ENCODE assay signal across 10 mouse cellular contexts in genomic region chr8:109917277-109917676, GRCm38 (mm10). TPM values are rescaled to one million over a fixed set of nuclear protein-coding genes. Genes with fewer than 3 reads are reported as not detected.
DNase-seq lines count a peak whose midpoint lies in the region; ATAC-seq and TF ChIP-seq lines count a peak whose summit lies in the region.
"Had no signal": no experiment of that assay in that cellular context is flagged by ENCODE, and none has a peak within 500 bp of the region (broad histone marks: within the 10 kb centered on the region; RNA-seq: fewer than 3 reads in every experiment).

No protein-coding gene starts in this region.

- no peak overlapping the region for H3K27ac ChIP-seq in limb, embryonic 11.5 days (replicated peaks; ENCODE audit: low read depth, low read length)
- no peak overlapping the region for H3K27ac ChIP-seq in limb, embryonic 10.5 days
- no peak overlapping the region for H3K27ac ChIP-seq in layer of hippocampus, adult 2 months
- H3K27ac ChIP-seq in thymus, adult 2 months (ENCODE audit: control insufficient read depth, insufficient read depth, low read length) = no peak overlapping the region

- no peak for ATAC-seq in limb, embryonic 11.5 days (ENCODE audit: insufficient number of reproducible peaks, low FRiP score, low TSS enrichment, low read depth)

- DNase-seq in limb, embryonic 11.5 days (ENCODE audit: low spot score) = peak; percentile 38
- no peak for DNase-seq in limb, embryonic 10.5 days (ENCODE audit: low spot score)
- peak; percentile 47 for DNase-seq in MN1 (ENCODE audit: low spot score)
- DNase-seq in cerebellum, adult 8-10 months = peak; percentile 43
- DNase-seq in gastrocnemius, postnatal 25 days = peak; percentile 11
- peak in 1 of 2 experiments; percentile 56 for DNase-seq in layer of hippocampus, adult 2 months (ENCODE audit: low spot score in 2 of 2)
- DNase-seq in lung, postnatal 4 days = peak; percentile 29 to 62
- peak; percentile 33 for DNase-seq in thymus, adult 2 months

- no peaks in the 10 kb centered on the region for H3K27me3 ChIP-seq in limb, embryonic 11.5 days (ENCODE audit: control insufficient read depth, insufficient read depth, low read length)
- no peaks in the 10 kb centered on the region for H3K27me3 ChIP-seq in limb, embryonic 10.5 days (ENCODE audit: low read depth, poor library complexity, severe bottlenecking)
- no peaks in the 10 kb centered on the region for H3K27me3 ChIP-seq in thymus, adult 2 months (ENCODE audit: control insufficient read depth, insufficient read depth, low read length)
- H3K27me3 ChIP-seq: megakaryocyte, embryonic 14.5 days had no signal

- no peaks in the 10 kb centered on the region for H3K4me1 ChIP-seq in limb, embryonic 11.5 days (ENCODE audit: control insufficient read depth, insufficient read depth, low read length)
- no peaks in the 10 kb centered on the region for H3K4me1 ChIP-seq in limb, embryonic 10.5 days
- no peaks in the 10 kb centered on the region for H3K4me1 ChIP-seq in thymus, adult 2 months (replicated peaks; ENCODE audit: control insufficient read depth, insufficient read depth, low read length)

- no peak overlapping the region for H3K4me3 ChIP-seq in limb, embryonic 11.5 days (ENCODE audit: low read depth, low read length)
- H3K4me3 ChIP-seq in limb, embryonic 10.5 days = no peak overlapping the region
- no peak overlapping the region for H3K4me3 ChIP-seq in layer of hippocampus, adult 2 months
- H3K4me3 ChIP-seq in thymus, adult 2 months (ENCODE audit: control insufficient read depth, insufficient read depth, low read length) = no peak overlapping the region
- H3K4me3 ChIP-seq: erythroblast, embryonic 14.5 days; megakaryocyte, embryonic 14.5 days had no signal

- no peaks in the 10 kb centered on the region for H3K9me3 ChIP-seq in limb, embryonic 11.5 days (ENCODE audit: control insufficient read depth, low read length)
- no peaks in the 10 kb centered on the region for H3K9me3 ChIP-seq in limb, embryonic 10.5 days (replicated peaks)
- H3K9me3 ChIP-seq: megakaryocyte, embryonic 14.5 days had no signal

- no peak overlapping the region for H3K9ac ChIP-seq in limb, embryonic 11.5 days (ENCODE audit: low read length)

- TF ChIP-seq POLR2A in thymus, adult 2 months (IDR thresholded peaks at IDR 0.05; ENCODE audit: control insufficient read depth, extremely low read depth, insufficient read depth, low read length, poor library complexity) = no peak

- H3K36me3 ChIP-seq in limb, embryonic 11.5 days (ENCODE audit: control insufficient read depth, insufficient read depth, low read length) = peaks cover 11% of the 10 kb centered on the region
- H3K36me3 ChIP-seq in limb, embryonic 10.5 days = peaks cover 85% of the 10 kb centered on the region
- no peaks in the 10 kb centered on the region for H3K36me3 ChIP-seq in thymus, adult 2 months (ENCODE audit: control insufficient read depth, insufficient read depth, low read length)

- 55% methylated on average over 4 of the region's 4 CpGs for WGBS in limb, embryonic 11.5 days
- 69% methylated on average over 4 of the region's 4 CpGs for WGBS in limb, embryonic 10.5 days
- 62% methylated on average over 4 of the region's 4 CpGs for WGBS in thymus, adult 2 months

- H3K4me2 ChIP-seq in limb, embryonic 11.5 days (ENCODE audit: low read depth, severe bottlenecking) = no peak overlapping the region

- TF ChIP-seq CTCF in layer of hippocampus, adult 2 months (conservative IDR thresholded peaks at IDR 0.05) = peak; percentile 83
- TF ChIP-seq CTCF in thymus, adult 2 months (IDR thresholded peaks at IDR 0.05; ENCODE audit: borderline replicate concordance, control insufficient read depth, extremely low read depth, insufficient read depth, low read length, poor library complexity) = no peak

RNA-seq across cellular contexts. Expression of gene Marveld3, which starts 44.7 kb away (rescaled TPM):
- polyA plus RNA-seq in limb, embryonic 11.5 days (2014; fragmentation: Nextera tagmentation; extraction: Ambion mirVana) = 0.24 and 0.27 TPM in 2 replicates
- 0.39 and 0.89 TPM in 2 replicates for polyA plus RNA-seq in limb, embryonic 10.5 days (2016; fragmentation: Nextera tagmentation; extraction: Ambion mirVana)
- not detected for total RNA-seq in gastrocnemius, postnatal 25 days (2021)
- under 1 TPM in 1 of 2 experiments, not detected in 1; 0.23 TPM for total RNA-seq in layer of hippocampus, adult 2 months (2021)
- polyA plus RNA-seq in thymus, adult 2 months (2012; rRNA removed) = 0.43 and 0.50 TPM in 2 replicates
- polyA plus RNA-seq: erythroblast, embryonic 14.5 days had no signal

RNA-seq across cellular contexts. Expression of gene Phlpp2, which starts 48.9 kb away (rescaled TPM):
- 3.6 and 4.6 TPM in 2 replicates for polyA plus RNA-seq in limb, embryonic 11.5 days (2014; fragmentation: Nextera tagmentation; extraction: Ambion mirVana)
- polyA plus RNA-seq in limb, embryonic 10.5 days (2016; fragmentation: Nextera tagmentation; extraction: Ambion mirVana) = 2.0 and 2.5 TPM in 2 replicates
- total RNA-seq in gastrocnemius, postnatal 25 days (2021) = 1 to 10 TPM; 2.2 to 2.8 TPM
- 10 to 100 TPM; 26.9 to 28.5 TPM for total RNA-seq in layer of hippocampus, adult 2 months (2021)
- polyA plus RNA-seq in thymus, adult 2 months (2012; rRNA removed) = 2.2 and 2.7 TPM in 2 replicates
